Mouse (Mus musculus): Measurements from ENCODE around the gene Hbq1a.
"Not testable (repeated sequence)": the region's sequence is repeated elsewhere in the genome, so short reads cannot be mapped to it uniquely, and the experiment has no call there.

DNA sequence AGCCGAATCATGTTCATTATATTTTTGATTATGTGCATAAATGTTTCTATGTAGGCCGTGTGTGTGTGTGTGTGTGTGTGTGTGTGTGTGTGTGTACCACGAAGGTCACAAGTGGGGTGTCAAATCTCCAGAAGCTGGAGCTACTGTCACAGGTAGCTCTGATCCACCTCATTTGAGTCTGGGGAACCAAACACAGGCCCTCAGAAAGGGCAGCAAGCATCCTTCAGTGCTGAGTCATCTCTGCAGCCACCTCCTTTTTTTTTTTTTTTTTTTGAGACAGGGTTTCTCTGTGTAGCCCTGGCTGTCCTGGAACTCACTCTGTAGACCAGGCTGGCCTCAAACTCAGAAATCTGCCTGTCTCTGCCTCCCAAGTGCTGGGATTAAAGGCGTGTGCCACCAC, 7.0 kb upstream of the Hbq1a start:
- TF ChIP-seq CTCF, EP300 (IDR thresholded peaks at IDR 0.05): not testable (repeated sequence)

All from lung, postnatal 0 days (tissue).